Mouse (Mus musculus) activated CD4-positive, CD25-positive, alpha-beta regulatory T cell, adult 4 months (primary cell): ENCODE data around the gene Fkbp5. TPM values are rescaled to one million over a fixed set of nuclear protein-coding genes. Genes with fewer than 3 reads are reported as not detected.
"Not testable (repeated sequence)": the region's sequence is repeated elsewhere in the genome, so short reads cannot be mapped to it uniquely, and the experiment has no call there.

Source experiments
- ATAC-seq: one replicate; pipeline ENCODE4 v1.8.0; 2017
- polyA plus RNA-seq, 2 experiments: library from polyadenylated mRNA; unstranded; fragments of 100-300 nt; shearing (Covaris generic); gene quantifications; one replicate each; pipeline ENCODE4 v1.2.1; 2017

Gene Fkbp5
- polyA plus RNA-seq, 2 experiments from 2014 or later = 17.9 to 24.0 TPM

GRCm38 (mm10) chr17:28452889-28453288, 64.4 kb downstream of the Fkbp5 start:
- no peak for ATAC-seq

GRCm38 (mm10) chr17:28451914-28452313, 65.4 kb downstream of the Fkbp5 start:
- ATAC-seq = no peak

- ATAC-seq = no peak
Measured at GRCm38 (mm10) chr17:28451487-28451886, 65.8 kb downstream of the Fkbp5 start.

- no peak for ATAC-seq
Measured at GRCm38 (mm10) chr17:28448225-28448624, 69.1 kb downstream of the Fkbp5 start.

- no peak for ATAC-seq
Measured at GRCm38 (mm10) chr17:28447789-28448188, 69.5 kb downstream of the Fkbp5 start.

GRCm38 (mm10) chr17:28446820-28447168, 70.5 kb downstream of the Fkbp5 start:
- ATAC-seq = no peak

- ATAC-seq = no peak
Measured at GRCm38 (mm10) chr17:28445886-28446819, 71.2 kb downstream of the Fkbp5 start.

GRCm38 (mm10) chr17:28442661-28443060, 74.7 kb downstream of the Fkbp5 start:
- ATAC-seq = peak; percentile 40

- ATAC-seq = no peak
Measured at GRCm38 (mm10) chr17:28438342-28439115, 78.8 kb downstream of the Fkbp5 start.

- ATAC-seq = no peak
Measured at GRCm38 (mm10) chr17:28437938-28438337, 79.4 kb downstream of the Fkbp5 start.

GRCm38 (mm10) chr17:28434921-28435485, 82.3 kb downstream of the Fkbp5 start:
- ATAC-seq = no peak

- no peak for ATAC-seq
Measured at GRCm38 (mm10) chr17:28433029-28433428, 84.3 kb downstream of the Fkbp5 start.

- no peak for ATAC-seq
Measured at GRCm38 (mm10) chr17:28431931-28432335, 85.4 kb downstream of the Fkbp5 start.

- no peak for ATAC-seq
Measured at GRCm38 (mm10) chr17:28431038-28431437, 86.3 kb downstream of the Fkbp5 start.

GRCm38 (mm10) chr17:28428474-28429258, 88.7 kb downstream of the Fkbp5 start:
- no peak for ATAC-seq

- ATAC-seq = no peak
Measured at GRCm38 (mm10) chr17:28427666-28428065, 89.7 kb downstream of the Fkbp5 start.

- ATAC-seq = no peak
Measured at GRCm38 (mm10) chr17:28424373-28424772, 93.0 kb downstream of the Fkbp5 start.

- ATAC-seq = no peak
Measured at GRCm38 (mm10) chr17:28421071-28421470, 96.3 kb downstream of the Fkbp5 start.

GRCm38 (mm10) chr17:28420229-28421051, 96.9 kb downstream of the Fkbp5 start:
- no peak for ATAC-seq

GRCm38 (mm10) chr17:28419636-28420035, 97.7 kb downstream of the Fkbp5 start:
- ATAC-seq = no peak

GRCm38 (mm10) chr17:28418954-28419353, 98.4 kb downstream of the Fkbp5 start:
- ATAC-seq = no peak

- ATAC-seq = not testable (repeated sequence)
Measured at GRCm38 (mm10) chr17:28418481-28418880, 98.8 kb downstream of the Fkbp5 start.
